Mouse (Mus musculus) C2C12 (cell line): ENCODE results near the gene Ccdc7a.

Experiments used
- CEBPB ChIP-seq: IDR thresholded peaks from one replicate; pipeline ENCODE4 v1.6.1; 2011; ENCODE audit warnings: low read depth, mild to moderate bottlenecking, control low read depth, moderate library complexity
- CTCF ChIP-seq: IDR thresholded peaks from one replicate; pipeline ENCODE4 v1.5.1; 2011; ENCODE audit not compliant: control insufficient read depth, insufficient read depth, insufficient read length
- MAX ChIP-seq: IDR thresholded peaks from one replicate; pipeline ENCODE4 v1.6.1; 2011; ENCODE audit warnings: mild to moderate bottlenecking, control low read depth
- MYOG ChIP-seq: IDR thresholded peaks from one replicate; pipeline ENCODE4 v1.6.1; 2011; ENCODE audit not compliant: control insufficient read depth, insufficient read length; ENCODE audit errors: extremely low read depth
- USF1 ChIP-seq: IDR thresholded peaks from one replicate; pipeline ENCODE4 v1.6.1; 2011; ENCODE audit warnings: low read depth, mild to moderate bottlenecking, control low read depth, moderate library complexity

GRCm38 (mm10) chr8:128735692-128736091 is 329.6 kb downstream of the Ccdc7a start:
- TF ChIP-seq CTCF (no peak), MAX (no peak), USF1 (no peak), CEBPB (no peak), MYOG (no peak)
